Mouse (Mus musculus) forebrain, embryonic 16.5 days (tissue): Measurements from ENCODE around the gene Tmem53. TPM values are rescaled to one million over a fixed set of nuclear protein-coding genes. Genes with fewer than 3 reads are reported as not detected.

Experiments
- ATAC-seq: fragments of 200-750 bp; cut with Nextera tagmentation; 2 replicates; pipeline ENCODE4 v1.8.0; 2017; ENCODE audit warnings: mild to moderate bottlenecking, moderate library complexity
- H3K27ac ChIP-seq: fragments of 300-500 bp; sonication (generic); 2 replicates; pipeline ENCODE4 v1.5.1; 2014; ENCODE audit warnings: low read length, control low read depth
- H3K27me3 ChIP-seq: fragments of 300-500 bp; sonication (generic); replicated peaks from 2 replicates; pipeline ENCODE4 v1.6.1; 2014; ENCODE audit warnings: low read length; ENCODE audit not compliant: control insufficient read depth, insufficient read depth
- H3K36me3 ChIP-seq: fragments of 300-500 bp; sonication (generic); 2 replicates; pipeline ENCODE4 v1.6.1; 2014; ENCODE audit not compliant: control insufficient read depth, insufficient read depth
- H3K4me1 ChIP-seq: fragments of 300-500 bp; sonication (generic); replicated peaks from 2 replicates; pipeline ENCODE4 v1.6.1; 2014; ENCODE audit warnings: low read length; ENCODE audit not compliant: control insufficient read depth, insufficient read depth
- H3K4me2 ChIP-seq: fragments of 300-500 bp; sonication (generic); 2 replicates; pipeline ENCODE4 v1.6.1; 2014; ENCODE audit warnings: mild to moderate bottlenecking, low read length, control low read depth
- H3K4me3 ChIP-seq: fragments of 300-500 bp; sonication (generic); replicated peaks from 2 replicates; pipeline ENCODE4 v1.5.1; 2014; ENCODE audit warnings: mild to moderate bottlenecking, low read length, control low read depth
- H3K9ac ChIP-seq: fragments of 300-500 bp; sonication (generic); replicated peaks from 2 replicates; pipeline ENCODE4 v1.6.1; 2014; ENCODE audit warnings: low read depth, low read length, control low read depth
- H3K9me3 ChIP-seq: fragments of 300-500 bp; sonication (generic); 2 replicates; pipeline ENCODE4 v1.6.1; 2016; ENCODE audit warnings: low read length; ENCODE audit not compliant: control insufficient read depth
- WGBS: fragments of 180-500 bp; shearing (Covaris S2); extraction: QIAGEN DNeasy Blood & Tissue Kit; methylation state at CpG from one replicate; pipeline ENCODE4 v1.1.7; 2014; 5-methylcytosine and 5-hydroxymethylcytosine counted together
- polyA plus RNA-seq: library from polyadenylated mRNA; unstranded; fragments of >200 nt; fragmentation: Nextera tagmentation; extraction: Ambion mirVana; gene quantifications from 2 replicates; pipeline ENCODE4 v1.2.1, GENCODE M21; 2015

The Tmem53 gene
- polyA plus RNA-seq, 1 experiment from 2014 or later = 5.3 TPM

DNA sequence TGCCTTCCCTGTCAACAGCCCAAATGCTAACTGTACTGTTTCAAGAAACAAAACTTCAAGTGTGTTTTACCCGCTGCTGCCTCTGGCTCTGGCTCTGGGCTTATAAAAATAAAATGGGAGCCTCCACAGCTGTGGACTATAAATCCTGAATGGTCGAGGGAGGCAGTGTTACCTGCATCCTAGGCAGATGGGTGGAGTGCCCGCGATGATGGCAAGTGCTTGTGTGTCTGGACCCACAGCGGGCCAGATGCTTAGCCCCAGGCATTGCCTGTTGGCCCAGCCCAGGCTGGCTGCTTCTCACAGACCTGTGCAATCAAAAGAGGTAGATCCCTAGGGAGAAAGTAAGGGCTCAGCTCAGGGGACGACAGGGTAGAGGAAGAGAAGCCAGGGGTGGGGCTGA lies 65.0 kb downstream of the Tmem53 start:
- Histone ChIP-seq H3K9ac (peak overlapping the region; percentile 9; the same call in 1 of the 2 replicates), H3K4me1 (peaks cover 13% of the 10 kb centered on the region), H3K27me3 (peaks cover 12% of the 10 kb centered on the region), H3K27ac (no peak overlapping the region), H3K4me3 (no peak overlapping the region), H3K9me3 (no peaks in the 10 kb centered on the region), H3K4me2 (no peak overlapping the region), H3K36me3 (no peaks in the 10 kb centered on the region)
- ATAC-seq = no peak
- 54% methylated on average over 6 of the region's 6 CpGs for WGBS

GRCm38 (mm10) chr4:117317701-117318190 lies 66.0 kb downstream of the Tmem53 start:
- Histone ChIP-seq H3K9ac (peak overlapping the region; percentile 35), H3K4me1 (peaks cover 13% of the 10 kb centered on the region), H3K27ac (no peak overlapping the region), H3K36me3 (no peaks in the 10 kb centered on the region), H3K4me3 (peak overlapping the region; percentile 23), H3K27me3 (peaks cover 12% of the 10 kb centered on the region), H3K9me3 (no peaks in the 10 kb centered on the region), H3K4me2 (peak overlapping the region; percentile 50)
- WGBS = 22% methylated on average over 18 of the region's 18 CpGs
- peak; percentile 38; the same call in 1 of the 2 replicates for ATAC-seq

Other genes starting within 250 kb of the Tmem53 start
- gene Eif2b3, start 232.5 kb upstream of the Tmem53 start, polyA plus RNA-seq = 42.1 and 42.2 TPM in 2 replicates
- 2.9 and 5.5 TPM in 2 replicates for gene Ptch2, start 155.9 kb upstream of the Tmem53 start, polyA plus RNA-seq
- gene Btbd19, start 126.2 kb upstream of the Tmem53 start, polyA plus RNA-seq = 4.3 and 4.8 TPM in 2 replicates
- gene Tctex1d4, start 125.2 kb upstream of the Tmem53 start, polyA plus RNA-seq = 0.35 and 0.53 TPM in 2 replicates
- gene Plk3, start 118.0 kb upstream of the Tmem53 start, polyA plus RNA-seq = 9.6 and 10.2 TPM in 2 replicates
- 418 and 427 TPM in 2 replicates for gene Rps8, start 95.7 kb upstream of the Tmem53 start, polyA plus RNA-seq
- 27.2 and 33.2 TPM in 2 replicates for gene Kif2c, start 69.3 kb upstream of the Tmem53 start, polyA plus RNA-seq
- gene Armh1, start 174 bp downstream of the Tmem53 start, polyA plus RNA-seq = 0.65 and 0.68 TPM in 2 replicates
- gene Rnf220, start 245.1 kb downstream of the Tmem53 start, polyA plus RNA-seq = 121 and 129 TPM in 2 replicates